Mouse (Mus musculus) liver, embryonic 16.5 days (tissue): ENCODE results near the gene Slc23a4. TPM values are rescaled to one million over a fixed set of nuclear protein-coding genes. Genes with fewer than 3 reads are reported as not detected.
A peak's percentile ranks its signal among the peaks of the same experiment; 100 is the strongest.

ENCODE experiments used
- ATAC-seq: fragments of 200-750 bp; cut with Nextera tagmentation; 2 replicates; pipeline ENCODE4 v1.8.0; 2017; ENCODE audit warnings: low read depth, mild to moderate bottlenecking, moderate number of reproducible peaks, moderate library complexity
- H3K27ac ChIP-seq: fragments of 300-500 bp; sonication (generic); 2 replicates; pipeline ENCODE4 v1.5.1; 2014; ENCODE audit warnings: mild to moderate bottlenecking, low read length
- H3K27me3 ChIP-seq: fragments of 300-500 bp; sonication (generic); 2 replicates; pipeline ENCODE4 v1.6.1; 2014; ENCODE audit warnings: low read depth, low read length, mixed read lengths; ENCODE audit not compliant: control insufficient read depth, insufficient read depth
- H3K36me3 ChIP-seq: fragments of 300-500 bp; sonication (generic); 2 replicates; pipeline ENCODE4 v1.6.1; 2014; ENCODE audit warnings: mild to moderate bottlenecking; ENCODE audit not compliant: control insufficient read depth, insufficient read depth
- H3K4me1 ChIP-seq: fragments of 300-500 bp; sonication (generic); 2 replicates; pipeline ENCODE4 v1.6.1; 2014; ENCODE audit warnings: low read depth, low read length, mixed read lengths; ENCODE audit not compliant: control insufficient read depth
- H3K4me2 ChIP-seq: fragments of 300-500 bp; sonication (generic); 2 replicates; pipeline ENCODE4 v1.6.1; 2014; ENCODE audit warnings: low read depth, low read length, mixed read lengths
- H3K4me3 ChIP-seq: fragments of 300-500 bp; sonication (generic); 2 replicates; pipeline ENCODE4 v1.5.1; 2014; ENCODE audit warnings: low read depth, mild to moderate bottlenecking, low read length
- H3K9ac ChIP-seq: fragments of 300-500 bp; sonication (generic); 2 replicates; pipeline ENCODE4 v1.6.1; 2014; ENCODE audit warnings: low read depth, low read length
- H3K9me3 ChIP-seq: fragments of 300-500 bp; sonication (generic); replicated peaks from 2 replicates; pipeline ENCODE4 v1.6.1; 2016; ENCODE audit warnings: low read length; ENCODE audit not compliant: control insufficient read depth
- WGBS: fragments of 180-500 bp; shearing (Covaris S2); extraction: QIAGEN DNeasy Blood & Tissue Kit; methylation state at CpG from one replicate; pipeline ENCODE4 v1.1.7; 2014; ENCODE audit not compliant: insufficient replicate concordance; 5-methylcytosine and 5-hydroxymethylcytosine counted together
- polyA plus RNA-seq: library from polyadenylated mRNA; unstranded; fragments of >200 nt; fragmentation: Nextera tagmentation; extraction: Ambion mirVana; gene quantifications from 2 replicates; pipeline ENCODE4 v1.2.1, GENCODE M21; 2015

Gene Slc23a4
- polyA plus RNA-seq, 1 experiment from 2014 or later = 0.14 TPM

GRCm38 (mm10) chr6:34903851-34904250, 84.4 kb downstream of the Slc23a4 start:
- Histone ChIP-seq H3K9me3 (no peaks in the 10 kb centered on the region), H3K4me1 (peaks cover 39% of the 10 kb centered on the region), H3K4me2 (no peak overlapping the region), H3K9ac (no peak overlapping the region), H3K27ac (no peak overlapping the region), H3K4me3 (no peak overlapping the region), H3K36me3 (peaks cover 35% of the 10 kb centered on the region), H3K27me3 (no peaks in the 10 kb centered on the region)
- 80% methylated on average over 10 of the region's 10 CpGs for WGBS
- no peak for ATAC-seq

GRCm38 (mm10) chr6:34903441-34903840, 84.8 kb downstream of the Slc23a4 start:
- H3K27ac ChIP-seq = no peak overlapping the region
- no peak for ATAC-seq
- peaks cover 35% of the 10 kb centered on the region for H3K36me3 ChIP-seq
- no peak overlapping the region for H3K4me2 ChIP-seq
- H3K9me3 ChIP-seq = no peaks in the 10 kb centered on the region
- no peak overlapping the region for H3K4me3 ChIP-seq
- WGBS = 63% methylated on average over 5 of the region's 5 CpGs
- no peak overlapping the region for H3K9ac ChIP-seq
- H3K4me1 ChIP-seq = peaks cover 35% of the 10 kb centered on the region
- no peaks in the 10 kb centered on the region for H3K27me3 ChIP-seq

GRCm38 (mm10) chr6:34902578-34902977, 85.6 kb downstream of the Slc23a4 start:
- Histone ChIP-seq H3K9ac (no peak overlapping the region), H3K4me3 (no peak overlapping the region), H3K36me3 (peaks cover 32% of the 10 kb centered on the region), H3K9me3 (no peaks in the 10 kb centered on the region), H3K4me1 (peaks cover 27% of the 10 kb centered on the region), H3K4me2 (no peak overlapping the region), H3K27me3 (no peaks in the 10 kb centered on the region), H3K27ac (no peak overlapping the region)
- 87% methylated on average over 7 of the region's 7 CpGs for WGBS
- no peak for ATAC-seq

- no peaks in the 10 kb centered on the region for H3K9me3 ChIP-seq
- 49% methylated on average over 9 of the region's 9 CpGs for WGBS
- peaks cover 32% of the 10 kb centered on the region for H3K36me3 ChIP-seq
- peaks cover 21% of the 10 kb centered on the region for H3K4me1 ChIP-seq
- peak; percentile 40; the same call in 1 of the 2 replicates for ATAC-seq
- no peaks in the 10 kb centered on the region for H3K27me3 ChIP-seq
- H3K27ac ChIP-seq = no peak overlapping the region
- no peak overlapping the region for H3K4me2 ChIP-seq
- H3K4me3 ChIP-seq = no peak overlapping the region
- no peak overlapping the region for H3K9ac ChIP-seq
Measured at GRCm38 (mm10) chr6:34901911-34902444, 86.2 kb downstream of the Slc23a4 start.

- Histone ChIP-seq H3K9ac (no peak overlapping the region), H3K4me3 (no peak overlapping the region), H3K4me1 (peaks cover 11% of the 10 kb centered on the region), H3K4me2 (no peak overlapping the region), H3K9me3 (no peaks in the 10 kb centered on the region), H3K27ac (no peak overlapping the region), H3K27me3 (no peaks in the 10 kb centered on the region), H3K36me3 (peaks cover 36% of the 10 kb centered on the region)
- no peak for ATAC-seq
- 92% methylated on average over 2 of the region's 2 CpGs for WGBS
Measured at GRCm38 (mm10) chr6:34900990-34901389, 87.2 kb downstream of the Slc23a4 start.

DNA sequence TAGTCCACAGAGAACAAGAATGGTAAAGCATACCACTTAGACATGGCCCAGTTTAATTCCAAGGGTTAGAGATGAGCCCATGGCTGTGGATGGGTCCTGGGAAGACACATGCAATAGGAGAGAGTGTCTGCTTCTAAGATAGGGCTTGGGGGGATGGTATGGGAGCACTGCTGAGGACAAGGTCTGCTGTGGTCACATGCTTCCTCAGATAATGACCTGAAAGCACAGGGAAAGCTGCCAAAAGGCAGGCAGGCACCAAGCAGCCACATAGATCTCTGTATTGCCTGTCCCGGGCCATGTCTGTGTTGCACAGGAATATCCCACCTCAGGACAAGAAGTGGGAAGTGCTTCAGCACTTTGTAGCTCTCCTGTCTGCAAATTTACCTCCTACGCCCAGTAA, 89.1 kb downstream of the Slc23a4 start:
- Histone ChIP-seq H3K36me3 (peaks cover 37% of the 10 kb centered on the region), H3K27ac (no peak overlapping the region), H3K4me3 (no peak overlapping the region), H3K27me3 (no peaks in the 10 kb centered on the region), H3K4me2 (no peak overlapping the region), H3K9ac (no peak overlapping the region), H3K9me3 (no peaks in the 10 kb centered on the region), H3K4me1 (peaks cover 11% of the 10 kb centered on the region)
- 34% methylated on average over 2 of the region's 2 CpGs for WGBS
- peak; percentile 72 for ATAC-seq

DNA sequence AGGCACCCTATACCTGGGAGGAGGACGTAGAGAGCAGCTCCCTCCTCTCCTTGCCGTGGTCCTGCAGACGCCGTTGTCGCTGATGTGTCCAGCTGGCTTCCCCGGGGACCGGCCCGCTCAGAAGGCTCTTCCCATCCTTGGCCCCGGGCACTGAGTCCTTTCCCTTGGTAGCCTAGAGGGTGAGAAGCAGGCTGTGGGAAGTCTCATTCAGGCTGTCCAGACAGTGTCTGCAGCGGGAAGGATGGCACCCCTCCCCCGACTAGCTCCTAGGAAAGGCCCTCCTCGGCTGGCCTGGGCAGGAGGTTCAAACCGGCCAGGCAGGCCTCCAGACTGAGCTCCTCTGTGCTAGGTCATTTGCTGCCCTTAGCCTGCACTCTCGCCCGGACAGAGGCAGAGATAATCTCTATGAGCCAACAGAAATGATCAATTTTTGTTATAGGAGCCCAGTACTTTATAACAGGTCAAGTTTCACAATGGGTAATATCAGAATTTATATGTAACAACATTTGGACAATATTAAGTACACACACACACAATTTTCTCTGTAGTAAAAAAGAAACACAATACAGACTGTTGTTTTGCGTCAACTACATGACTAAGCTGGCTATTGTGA, 91.9 kb downstream of the Slc23a4 start:
- WGBS = 83% methylated on average over 16 of the region's 16 CpGs
- H3K27me3 ChIP-seq = no peaks in the 10 kb centered on the region
- no peaks in the 10 kb centered on the region for H3K9me3 ChIP-seq
- H3K4me3 ChIP-seq = no peak overlapping the region
- H3K27ac ChIP-seq = no peak overlapping the region
- H3K36me3 ChIP-seq = peaks cover 43% of the 10 kb centered on the region
- no peak for ATAC-seq
- no peak overlapping the region for H3K4me2 ChIP-seq
- H3K9ac ChIP-seq = no peak overlapping the region
- H3K4me1 ChIP-seq = peaks cover 3% of the 10 kb centered on the region; the same call in 1 of the 2 replicates

DNA sequence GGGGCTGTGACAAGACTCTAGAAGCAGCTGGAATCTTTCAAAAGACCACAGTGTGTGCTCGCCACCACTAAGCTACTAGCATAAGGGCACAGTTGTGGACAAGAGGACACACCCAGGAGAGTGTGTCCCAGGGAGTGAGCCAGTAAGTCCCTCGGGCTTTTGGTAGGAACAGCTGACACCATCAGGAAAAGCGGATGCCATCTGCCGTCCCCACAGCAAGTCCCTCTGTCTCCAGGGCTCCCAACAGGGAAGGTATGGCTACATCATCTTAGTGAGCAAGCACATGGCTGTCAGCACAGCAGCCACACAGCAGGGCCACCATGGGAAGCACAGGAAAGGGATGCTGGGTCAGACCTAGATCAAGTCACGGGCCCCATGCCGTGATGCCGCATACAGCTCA, 92.6 kb downstream of the Slc23a4 start:
- Histone ChIP-seq H3K4me1 (peaks cover 3% of the 10 kb centered on the region; the same call in 1 of the 2 replicates), H3K4me2 (no peak overlapping the region), H3K36me3 (peaks cover 43% of the 10 kb centered on the region)

More for the DNA sequence above, 92.6 kb downstream of the Slc23a4 start:
- no peak overlapping the region for H3K27ac ChIP-seq
- no peak for ATAC-seq
- no peak overlapping the region for H3K4me3 ChIP-seq
- no peaks in the 10 kb centered on the region for H3K9me3 ChIP-seq
- 85% methylated on average over 7 of the region's 7 CpGs for WGBS
- H3K9ac ChIP-seq = no peak overlapping the region
- no peaks in the 10 kb centered on the region for H3K27me3 ChIP-seq
